Mouse (Mus musculus): ENCODE data around the gene Ccdc124.
"Not testable (repeated sequence)": the region's sequence is repeated elsewhere in the genome, so short reads cannot be mapped to it uniquely, and the experiment has no call there.

The Ccdc124 gene

GRCm38 (mm10) chr8:70873364-70873985 lies at the start of gene Ccdc124:
Gene Ccdc124, minus strand, starts transcription at chr8:70873935.
- peak; percentile 96 for DNase-seq

GRCm38 (mm10) chr8:70920049-70920922 lies 46.6 kb upstream of the Ccdc124 start:
- no peak for DNase-seq

- DNase-seq = no peak
Measured at GRCm38 (mm10) chr8:70914704-70915103, 41.0 kb upstream of the Ccdc124 start.

GRCm38 (mm10) chr8:70913523-70913922 lies 39.8 kb upstream of the Ccdc124 start:
- no peak for DNase-seq

GRCm38 (mm10) chr8:70912955-70913354 lies 39.2 kb upstream of the Ccdc124 start:
- DNase-seq = no peak

- no peak for DNase-seq
Measured at GRCm38 (mm10) chr8:70911596-70911995, 37.9 kb upstream of the Ccdc124 start.

- no peak for DNase-seq
Measured at GRCm38 (mm10) chr8:70907518-70907917, 33.8 kb upstream of the Ccdc124 start.

- peak; percentile 83 for DNase-seq
Measured at GRCm38 (mm10) chr8:70905831-70906736, 32.3 kb upstream of the Ccdc124 start, which contains the start of gene Map1s. Gene Map1s, plus strand, starts transcription at chr8:70905932.

GRCm38 (mm10) chr8:70905463-70905830 lies 31.7 kb upstream of the Ccdc124 start:
- no peak for DNase-seq

GRCm38 (mm10) chr8:70904532-70904931 lies 30.8 kb upstream of the Ccdc124 start:
- DNase-seq = peak; percentile 75

- no peak for DNase-seq
Measured at GRCm38 (mm10) chr8:70903582-70903981, 29.8 kb upstream of the Ccdc124 start.

GRCm38 (mm10) chr8:70903112-70903511 lies 29.4 kb upstream of the Ccdc124 start:
- DNase-seq = no peak

GRCm38 (mm10) chr8:70902211-70902610 lies 28.5 kb upstream of the Ccdc124 start:
- DNase-seq = no peak

- DNase-seq = no peak
Measured at GRCm38 (mm10) chr8:70900872-70901387, 27.2 kb upstream of the Ccdc124 start.

GRCm38 (mm10) chr8:70899226-70899625 lies 25.5 kb upstream of the Ccdc124 start:
- DNase-seq = no peak

- no peak for DNase-seq
Measured at GRCm38 (mm10) chr8:70898661-70899198, 25.0 kb upstream of the Ccdc124 start.

- peak; percentile 81 for DNase-seq
Measured at GRCm38 (mm10) chr8:70897681-70898413, 24.1 kb upstream of the Ccdc124 start.

- peak; percentile 99 for DNase-seq
Measured at GRCm38 (mm10) chr8:70897021-70897680, 23.4 kb upstream of the Ccdc124 start, which contains the start of gene Rpl18a. Gene Rpl18a, minus strand, starts transcription at chr8:70897412.

- DNase-seq = no peak
Measured at GRCm38 (mm10) chr8:70896316-70897020, 22.7 kb upstream of the Ccdc124 start.

GRCm38 (mm10) chr8:70895571-70896259 lies 22.0 kb upstream of the Ccdc124 start:
- not testable (repeated sequence) for DNase-seq
